Mouse (Mus musculus) right cerebral cortex, adult 18-20 months (tissue): Measurements from ENCODE around the gene Tpsab1.

Source experiments
- DNase-seq: peaks from one replicate; pipeline ENCODE4 v3.0.0; 2022; ENCODE audit warnings: mixed read lengths

Tpsab1 gene

GRCm38 (mm10) chr17:25345462-25345861, at the start of gene Tpsab1:
Gene Tpsab1, minus strand, starts transcription at chr17:25345562.
- no peak for DNase-seq

GRCm38 (mm10) chr17:25394526-25394925, 49.2 kb upstream of the Tpsab1 start:
- DNase-seq: no peak

DNA sequence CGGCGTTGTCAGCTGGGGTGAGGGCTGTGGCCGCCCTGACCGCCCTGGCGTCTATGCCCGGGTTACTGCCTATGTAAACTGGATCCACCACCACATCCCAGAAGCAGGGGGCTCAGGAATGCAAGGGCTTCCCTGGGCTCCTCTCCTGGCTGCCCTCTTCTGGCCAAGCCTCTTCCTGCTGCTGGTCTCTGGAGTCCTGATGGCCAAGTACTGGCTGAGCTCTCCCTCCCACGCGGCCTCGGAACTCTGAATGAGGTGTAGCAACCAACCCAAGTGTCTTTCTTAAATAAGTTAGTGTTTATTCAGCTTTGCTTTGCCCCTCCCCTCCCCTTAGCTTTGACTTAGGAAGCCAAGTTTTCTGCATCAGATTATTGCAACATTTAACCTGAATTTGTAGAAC, 28.6 kb upstream of the Tpsab1 start:
- DNase-seq: no peak

DNA sequence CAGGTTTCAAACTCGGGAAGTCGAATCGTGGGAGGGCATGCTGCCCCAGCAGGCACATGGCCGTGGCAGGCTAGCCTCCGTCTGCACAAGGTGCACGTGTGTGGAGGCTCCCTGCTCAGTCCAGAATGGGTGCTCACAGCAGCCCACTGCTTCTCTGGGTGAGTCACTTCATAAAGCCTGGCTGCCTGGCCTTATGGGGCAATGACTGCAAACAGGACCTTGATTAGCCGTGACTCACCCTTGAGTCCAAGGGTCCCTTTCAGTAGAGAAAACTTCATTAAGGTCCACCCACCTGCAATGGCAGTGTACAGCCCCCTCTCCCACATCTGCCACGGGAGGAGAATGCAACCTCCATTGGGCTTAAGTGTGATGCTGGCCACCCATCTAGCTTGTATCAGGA, 27.1 kb upstream of the Tpsab1 start:
- DNase-seq: no peak

- no peak for DNase-seq
Measured at GRCm38 (mm10) chr17:25368973-25369372, 23.6 kb upstream of the Tpsab1 start, which contains the start of gene Tpsg1. Gene Tpsg1, plus strand, starts transcription at chr17:25369273.

GRCm38 (mm10) chr17:25366005-25366404, 20.6 kb upstream of the Tpsab1 start, which contains the start of gene Tpsb2:
Gene Tpsb2, plus strand, starts transcription at chr17:25366305.
- no peak for DNase-seq

DNA sequence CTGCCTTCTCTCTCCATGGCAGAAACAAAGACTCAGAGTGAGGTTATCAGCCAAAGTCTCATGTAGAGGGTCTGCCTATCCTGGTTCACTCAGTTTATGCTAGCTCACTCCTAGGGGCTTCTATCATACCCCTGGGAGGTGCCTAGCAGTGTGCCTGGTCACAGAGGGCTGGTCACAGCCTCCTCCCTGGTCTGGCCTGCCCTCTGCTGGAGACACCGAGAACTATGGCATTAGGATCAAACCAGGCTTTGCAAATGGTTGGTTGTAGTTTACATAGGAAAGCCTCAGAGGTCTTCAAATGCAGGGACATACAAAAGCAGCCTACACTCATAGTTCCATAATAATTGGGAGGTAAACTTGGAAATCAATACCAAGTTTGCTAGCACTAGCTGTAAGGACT, 18.4 kb upstream of the Tpsab1 start:
- DNase-seq: peak; percentile 30

GRCm38 (mm10) chr17:25361291-25361690, 15.9 kb upstream of the Tpsab1 start:
- DNase-seq: no peak

- DNase-seq: no peak
Measured at GRCm38 (mm10) chr17:25341490-25341889, 3.9 kb downstream of the Tpsab1 start.

DNA sequence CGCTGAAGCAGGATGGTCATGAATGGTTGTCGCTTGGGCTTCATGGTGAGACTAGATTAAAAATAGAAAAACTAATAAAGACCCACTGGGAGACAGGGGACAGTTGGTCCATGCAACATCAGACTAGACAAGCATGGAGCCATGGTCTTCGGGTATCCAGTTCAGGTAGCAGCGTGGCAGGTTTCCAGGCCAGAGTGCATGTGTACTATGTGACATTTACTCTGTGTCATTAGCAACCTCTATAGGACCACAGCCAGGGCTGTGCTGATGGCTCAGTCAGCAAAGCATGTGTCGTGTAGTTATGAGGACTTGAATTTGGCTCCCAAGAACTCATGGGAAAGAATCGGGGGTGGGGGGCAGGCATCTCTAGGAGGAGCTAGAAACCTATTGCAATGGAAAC, 5.4 kb downstream of the Tpsab1 start:
- no peak for DNase-seq

DNA sequence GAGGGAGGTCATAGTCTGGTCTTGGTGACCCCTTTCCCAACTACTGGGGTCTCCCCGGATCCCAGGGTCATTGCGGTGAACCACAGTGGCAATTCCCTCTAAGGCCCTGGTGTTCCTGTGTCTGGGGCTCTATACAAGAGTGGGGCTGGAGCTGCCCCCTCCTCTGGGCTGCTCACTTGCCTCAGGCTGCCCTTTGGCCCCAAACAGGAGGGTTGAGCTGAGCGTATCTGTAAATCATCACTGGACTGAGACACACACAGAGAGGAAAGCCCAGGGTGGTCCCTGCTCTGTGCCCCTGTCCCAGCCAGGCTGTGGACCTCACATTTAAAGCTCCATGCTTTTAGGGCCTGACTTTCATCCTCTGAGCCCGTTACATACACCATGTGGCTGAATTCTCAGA, 7.1 kb downstream of the Tpsab1 start:
- no peak for DNase-seq

DNA sequence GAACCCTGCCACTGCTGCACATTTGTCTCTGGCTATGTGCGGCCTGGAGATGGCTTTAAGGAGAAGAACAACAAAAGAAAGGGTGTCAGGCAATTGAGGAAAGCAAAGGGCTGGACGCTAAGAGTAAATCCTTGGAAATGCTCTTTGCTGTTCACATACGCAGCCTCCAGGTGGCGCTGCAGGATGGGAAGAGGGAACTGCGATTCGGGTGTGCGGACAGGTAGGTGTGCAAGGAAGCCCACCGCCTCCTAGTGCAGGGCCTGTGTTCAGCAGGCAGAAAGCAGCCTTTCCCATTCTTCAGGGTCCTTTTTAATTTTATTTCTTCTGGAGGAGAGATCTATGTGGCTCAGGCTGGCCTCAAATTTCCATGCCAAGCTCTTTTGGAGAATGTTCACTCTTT, 11.4 kb downstream of the Tpsab1 start:
- peak; percentile 40 for DNase-seq

DNA sequence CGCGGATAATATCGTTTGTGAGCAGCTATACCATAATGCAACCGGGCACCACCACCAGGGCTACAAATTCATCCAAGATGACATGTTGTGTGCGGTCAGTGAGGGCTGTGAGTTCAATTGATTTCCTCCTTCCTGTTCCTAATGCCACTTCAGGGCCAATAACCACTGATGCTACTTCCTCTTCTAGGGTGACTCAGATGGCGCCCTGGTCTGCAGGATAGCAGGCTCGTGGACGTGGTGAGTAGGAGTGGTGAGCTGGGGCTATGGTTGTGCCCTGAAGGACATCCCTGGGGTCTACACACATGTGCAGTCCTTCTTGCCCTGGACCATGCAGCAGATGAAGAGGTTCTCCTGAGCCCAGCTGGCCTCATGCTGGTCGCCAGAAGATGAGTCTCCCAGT, 13.0 kb downstream of the Tpsab1 start:
- no peak for DNase-seq

GRCm38 (mm10) chr17:25322930-25323329, 22.4 kb downstream of the Tpsab1 start:
- no peak for DNase-seq

- no peak for DNase-seq
Measured at GRCm38 (mm10) chr17:25320819-25321218, 24.5 kb downstream of the Tpsab1 start.

DNA sequence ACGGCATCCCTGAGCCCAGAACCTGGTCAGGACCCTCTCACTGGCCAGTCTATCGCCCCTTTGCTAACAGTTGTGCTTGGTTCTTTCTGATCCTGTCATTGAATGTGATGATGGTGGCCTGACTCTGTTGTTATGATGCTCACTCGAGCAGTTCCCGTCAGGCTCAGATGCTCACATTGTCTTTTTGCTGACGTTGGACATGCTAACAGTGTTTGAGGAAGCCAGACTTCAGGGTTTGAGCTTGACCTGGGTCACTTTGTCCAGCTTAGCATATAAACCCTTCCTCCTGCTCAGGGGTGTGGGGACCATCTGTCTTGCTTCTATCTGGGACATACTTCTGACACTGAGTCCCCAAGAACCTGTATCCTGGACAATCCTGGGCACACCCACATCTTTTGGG, 27.0 kb downstream of the Tpsab1 start, which contains the start of gene Prss29:
Gene Prss29 (plus strand): TSS at position 301 of the 400 bp plus-strand sequence.
- no peak for DNase-seq

GRCm38 (mm10) chr17:25308346-25308745, 37.0 kb downstream of the Tpsab1 start, which contains the start of gene Prss28:
Gene Prss28, plus strand, starts transcription at chr17:25308646.
- no peak for DNase-seq

DNA sequence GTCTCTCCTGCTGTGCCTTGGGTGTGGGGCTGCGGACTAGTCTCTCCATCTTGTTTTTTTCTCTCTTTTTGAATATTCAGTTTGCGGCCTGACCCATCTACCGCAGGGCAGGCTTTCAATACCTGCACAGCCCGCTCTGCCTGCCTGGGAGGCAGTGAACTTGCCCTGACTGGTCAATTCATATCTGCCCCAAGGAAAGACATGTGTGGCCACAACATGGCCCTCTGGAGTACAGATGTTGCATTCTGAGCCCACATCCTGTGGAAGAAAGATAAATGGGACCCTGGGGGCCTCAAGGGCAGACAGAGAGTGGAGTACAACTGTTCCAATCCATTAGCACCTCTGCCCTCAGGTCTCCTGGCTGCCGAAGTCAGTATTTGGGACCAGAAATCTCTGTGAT, 47.3 kb downstream of the Tpsab1 start, which contains the start of gene Prss34:
Gene Prss34 (plus strand): TSS at position 301 of the 400 bp plus-strand sequence.
- no peak for DNase-seq

- no peak for DNase-seq
Measured at GRCm38 (mm10) chr17:25294111-25294510, 51.3 kb downstream of the Tpsab1 start.

DNA sequence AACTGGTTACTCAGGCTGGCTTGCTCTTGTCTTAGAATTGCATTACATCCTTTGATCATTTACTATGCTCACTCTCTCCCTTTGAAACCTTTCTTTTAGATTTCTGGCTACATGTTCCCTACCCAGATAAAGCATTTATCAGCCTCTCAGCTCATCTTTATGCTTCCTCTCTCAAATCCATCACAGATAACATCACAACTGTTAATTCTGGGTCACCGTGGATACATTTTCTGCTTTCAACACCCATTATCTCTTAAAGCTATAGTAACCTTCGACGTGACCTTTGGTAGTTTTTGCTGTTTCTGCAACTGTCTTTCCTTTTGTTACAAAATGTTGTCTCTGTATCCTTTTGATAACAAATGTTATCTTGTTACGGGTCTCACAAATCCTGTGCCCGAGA, 51.9 kb downstream of the Tpsab1 start:
- DNase-seq: no peak
